Mouse (Mus musculus) forebrain, embryonic 13.5 days (tissue): Measurements from ENCODE around the gene Cchcr1. TPM values are rescaled to one million over a fixed set of nuclear protein-coding genes. Genes with fewer than 3 reads are reported as not detected.

Experiments
- ATAC-seq: fragments of 200-750 bp; cut with Nextera tagmentation; 2 replicates; pipeline ENCODE4 v1.8.0; 2017
- H3K27ac ChIP-seq: fragments of 300-500 bp; sonication (generic); 2 replicates; pipeline ENCODE4 v1.5.1; 2015; ENCODE audit warnings: inconsistent platforms, mild to moderate bottlenecking, moderate library complexity
- H3K27me3 ChIP-seq: fragments of 300-500 bp; sonication (generic); 2 replicates; pipeline ENCODE4 v1.6.1; 2015; ENCODE audit warnings: mild to moderate bottlenecking, inconsistent platforms
- H3K36me3 ChIP-seq: fragments of 300-500 bp; sonication (generic); 2 replicates; pipeline ENCODE4 v1.6.1; 2015; ENCODE audit warnings: mild to moderate bottlenecking, inconsistent platforms; ENCODE audit not compliant: poor library complexity, severe bottlenecking
- H3K4me1 ChIP-seq: fragments of 300-500 bp; sonication (generic); 2 replicates; pipeline ENCODE4 v1.6.1; 2015; ENCODE audit warnings: inconsistent platforms
- H3K4me2 ChIP-seq: fragments of 300-500 bp; sonication (generic); 2 replicates; pipeline ENCODE4 v1.6.1; 2015; ENCODE audit warnings: inconsistent platforms, mild to moderate bottlenecking, moderate library complexity
- H3K4me3 ChIP-seq: fragments of 300-500 bp; sonication (generic); 2 replicates; pipeline ENCODE4 v1.5.1; 2015; ENCODE audit warnings: mild to moderate bottlenecking, inconsistent platforms
- H3K9ac ChIP-seq: fragments of 300-500 bp; sonication (generic); 2 replicates; pipeline ENCODE4 v1.6.1; 2015; ENCODE audit warnings: mild to moderate bottlenecking, inconsistent platforms
- H3K9me3 ChIP-seq: fragments of 300-500 bp; sonication (generic); replicated peaks from 2 replicates; pipeline ENCODE4 v1.6.1; 2016; ENCODE audit warnings: inconsistent platforms
- whole genome bisulfite sequencing: fragments of 180-500 bp; shearing (Covaris S2); methylation state at CpG from one replicate; pipeline ENCODE4 v1.1.7; 2015; 5-methylcytosine and 5-hydroxymethylcytosine counted together
- polyA plus RNA-seq: library from polyadenylated mRNA; unstranded; fragments of >200 nt; fragmentation: Nextera tagmentation; extraction: Ambion mirVana; gene quantifications from 2 replicates; pipeline ENCODE4 v1.2.1, GENCODE M21; 2015

Gene Cchcr1
- polyA plus RNA-seq, 1 experiment from 2014 or later, result 11.7 TPM

- H3K4me2 ChIP-seq, result no peak overlapping the region
- H3K4me1 ChIP-seq, result peaks cover 23% of the 10 kb centered on the region; the same call in 1 of the 2 replicates
- H3K9me3 ChIP-seq, result no peaks in the 10 kb centered on the region
- H3K27ac ChIP-seq, result no peak overlapping the region
- H3K9ac ChIP-seq, result no peak overlapping the region
- 0 out of 2 replicates have a peak, but pooled peaks cover 3% of the 10 kb centered on the region for H3K27me3 ChIP-seq
- H3K4me3 ChIP-seq, result no peak overlapping the region
- WGBS, result 55% methylated on average over 2 of the region's 2 CpGs
- no peak for ATAC-seq
- no peaks in the 10 kb centered on the region for H3K36me3 ChIP-seq
Measured at GRCm38 (mm10) chr17:35547465-35547864, 30.6 kb downstream of the Cchcr1 start.

- H3K27ac ChIP-seq, result no peak overlapping the region
- peaks cover 14% of the 10 kb centered on the region; the same call in 1 of the 2 replicates for H3K4me1 ChIP-seq
- H3K4me3 ChIP-seq, result no peak overlapping the region
- H3K27me3 ChIP-seq, result 0 out of 2 replicates have a peak, but pooled peaks cover 3% of the 10 kb centered on the region
- H3K36me3 ChIP-seq, result no peaks in the 10 kb centered on the region
- H3K4me2 ChIP-seq, result no peak overlapping the region
- no peak overlapping the region for H3K9ac ChIP-seq
- no peak for ATAC-seq
- H3K9me3 ChIP-seq, result no peaks in the 10 kb centered on the region
- 14% methylated on average over 5 of the region's 5 CpGs for WGBS
Measured at GRCm38 (mm10) chr17:35548636-35549035, 31.7 kb downstream of the Cchcr1 start.

- peak; percentile 41; the same call in 1 of the 2 replicates for ATAC-seq
- WGBS, result 57% methylated on average over 15 of the region's 15 CpGs
- Histone ChIP-seq H3K4me1 (peaks cover 14% of the 10 kb centered on the region; the same call in 1 of the 2 replicates), H3K27me3 (0 out of 2 replicates have a peak, but pooled peaks cover 3% of the 10 kb centered on the region), H3K4me3 (no peak overlapping the region), H3K9ac (no peak overlapping the region), H3K36me3 (no peaks in the 10 kb centered on the region), H3K4me2 (no peak overlapping the region), H3K27ac (0 out of 2 replicates have a peak overlapping the region, but pooled peaks have one; percentile 19), H3K9me3 (no peaks in the 10 kb centered on the region)
Measured at GRCm38 (mm10) chr17:35549437-35550142, 32.7 kb downstream of the Cchcr1 start.

GRCm38 (mm10) chr17:35550143-35550494, 33.2 kb downstream of the Cchcr1 start:
- no peak overlapping the region for H3K4me3 ChIP-seq
- H3K4me2 ChIP-seq, result no peak overlapping the region
- no peak overlapping the region for H3K27ac ChIP-seq
- ATAC-seq, result no peak
- H3K36me3 ChIP-seq, result no peaks in the 10 kb centered on the region
- no peaks in the 10 kb centered on the region for H3K9me3 ChIP-seq
- no peak overlapping the region for H3K9ac ChIP-seq
- peaks cover 14% of the 10 kb centered on the region; the same call in 1 of the 2 replicates for H3K4me1 ChIP-seq
- WGBS, result 94% methylated on average over 4 of the region's 4 CpGs
- H3K27me3 ChIP-seq, result 0 out of 2 replicates have a peak, but pooled peaks cover 3% of the 10 kb centered on the region

GRCm38 (mm10) chr17:35550871-35551270, 34.0 kb downstream of the Cchcr1 start:
- H3K27ac ChIP-seq, result no peak overlapping the region
- 58% methylated on average over 8 of the region's 8 CpGs for WGBS
- H3K4me3 ChIP-seq, result no peak overlapping the region
- H3K36me3 ChIP-seq, result no peaks in the 10 kb centered on the region
- 0 out of 2 replicates have a peak, but pooled peaks cover 3% of the 10 kb centered on the region for H3K27me3 ChIP-seq
- H3K9me3 ChIP-seq, result no peaks in the 10 kb centered on the region
- peaks cover 14% of the 10 kb centered on the region; the same call in 1 of the 2 replicates for H3K4me1 ChIP-seq
- no peak overlapping the region for H3K4me2 ChIP-seq
- no peak overlapping the region for H3K9ac ChIP-seq
- ATAC-seq, result no peak

GRCm38 (mm10) chr17:35551881-35552414, 35.0 kb downstream of the Cchcr1 start, which contains the start of gene Cdsn:
Cdsn (plus strand) TSS chr17:35552128.
- no peak within 1 kb of the TSS for H3K27ac ChIP-seq
- H3K9ac ChIP-seq, result no peak within 1 kb of the TSS
- 0 out of 2 replicates have a peak, but pooled peaks cover 3% of the 10 kb centered on the region for H3K27me3 ChIP-seq
- no peaks in the 10 kb centered on the region for H3K9me3 ChIP-seq
- no peak within 1 kb of the TSS for H3K4me2 ChIP-seq
- WGBS, result 73% methylated on average over 10 of the region's 10 CpGs
- no peak within 1 kb of the TSS for H3K4me3 ChIP-seq
- peaks cover 8% of the 10 kb centered on the region; the same call in 1 of the 2 replicates for H3K4me1 ChIP-seq
- no peaks in the 10 kb centered on the region for H3K36me3 ChIP-seq
- no peak for ATAC-seq

GRCm38 (mm10) chr17:35554321-35554720, 37.4 kb downstream of the Cchcr1 start:
- H3K4me3 ChIP-seq, result no peak overlapping the region
- H3K36me3 ChIP-seq, result no peaks in the 10 kb centered on the region
- no peak overlapping the region for H3K27ac ChIP-seq
- H3K9ac ChIP-seq, result no peak overlapping the region
- no peak for ATAC-seq
- H3K4me2 ChIP-seq, result no peak overlapping the region
- H3K4me1 ChIP-seq, result 0 out of 2 replicates have a peak, but pooled peaks cover 3% of the 10 kb centered on the region
- no peaks in the 10 kb centered on the region for H3K9me3 ChIP-seq
- 80% methylated on average over 5 of the region's 5 CpGs for WGBS
- H3K27me3 ChIP-seq, result no peaks in the 10 kb centered on the region

GRCm38 (mm10) chr17:35554761-35555397, 38.0 kb downstream of the Cchcr1 start:
- Histone ChIP-seq H3K4me1 (no peaks in the 10 kb centered on the region), H3K4me2 (no peak overlapping the region), H3K36me3 (no peaks in the 10 kb centered on the region), H3K27ac (no peak overlapping the region), H3K9me3 (no peaks in the 10 kb centered on the region), H3K9ac (no peak overlapping the region), H3K27me3 (no peaks in the 10 kb centered on the region), H3K4me3 (no peak overlapping the region)
- ATAC-seq, result no peak
- 94% methylated on average over 18 of the region's 18 CpGs for WGBS

- Histone ChIP-seq H3K27me3 (no peaks in the 10 kb centered on the region), H3K36me3 (no peaks in the 10 kb centered on the region), H3K4me1 (no peaks in the 10 kb centered on the region), H3K9me3 (no peaks in the 10 kb centered on the region), H3K4me2 (no peak overlapping the region), H3K27ac (no peak overlapping the region), H3K9ac (no peak overlapping the region), H3K4me3 (no peak overlapping the region)
- WGBS, result 90% methylated on average over 13 of the region's 13 CpGs
- no peak for ATAC-seq
Measured at GRCm38 (mm10) chr17:35556186-35556765, 39.4 kb downstream of the Cchcr1 start.

GRCm38 (mm10) chr17:35556812-35557211, 39.9 kb downstream of the Cchcr1 start:
- H3K4me3 ChIP-seq, result no peak overlapping the region
- H3K4me1 ChIP-seq, result no peaks in the 10 kb centered on the region
- H3K9ac ChIP-seq, result no peak overlapping the region
- no peaks in the 10 kb centered on the region for H3K36me3 ChIP-seq
- no peak overlapping the region for H3K27ac ChIP-seq
- H3K9me3 ChIP-seq, result no peaks in the 10 kb centered on the region
- no peak for ATAC-seq
- H3K4me2 ChIP-seq, result no peak overlapping the region
- H3K27me3 ChIP-seq, result no peaks in the 10 kb centered on the region
- 31% methylated on average over 5 of the region's 5 CpGs for WGBS

- Histone ChIP-seq H3K9ac (no peak overlapping the region), H3K36me3 (no peaks in the 10 kb centered on the region), H3K27me3 (no peaks in the 10 kb centered on the region), H3K4me3 (no peak overlapping the region), H3K27ac (no peak overlapping the region), H3K4me1 (no peaks in the 10 kb centered on the region), H3K4me2 (no peak overlapping the region), H3K9me3 (no peaks in the 10 kb centered on the region)
- ATAC-seq, result no peak
- 87% methylated on average over 9 of the region's 9 CpGs for WGBS
Measured at GRCm38 (mm10) chr17:35557351-35557750, 40.5 kb downstream of the Cchcr1 start.

GRCm38 (mm10) chr17:35558216-35558615, 41.3 kb downstream of the Cchcr1 start:
- ATAC-seq, result no peak
- H3K4me2 ChIP-seq, result no peak overlapping the region
- no peak overlapping the region for H3K4me3 ChIP-seq
- no peaks in the 10 kb centered on the region for H3K9me3 ChIP-seq
- no peak overlapping the region for H3K27ac ChIP-seq
- WGBS, result 61% methylated on average over 8 of the region's 8 CpGs
- H3K36me3 ChIP-seq, result no peaks in the 10 kb centered on the region
- no peaks in the 10 kb centered on the region for H3K4me1 ChIP-seq
- H3K27me3 ChIP-seq, result no peaks in the 10 kb centered on the region
- H3K9ac ChIP-seq, result no peak overlapping the region
